Mouse (Mus musculus) lung, embryonic 14.5 days (tissue): ENCODE results near the gene Olfr738. TPM values are rescaled to one million over a fixed set of nuclear protein-coding genes. Genes with fewer than 3 reads are reported as not detected.

Experiments
- ATAC-seq: fragments of 200-750 bp; cut with Nextera tagmentation; 2 replicates; pipeline ENCODE4 v1.8.0; 2017; ENCODE audit warnings: mild to moderate bottlenecking, moderate TSS enrichment, moderate library complexity; ENCODE audit not compliant: insufficient read depth
- DNase-seq: peaks from one replicate; pipeline ENCODE4 v3.0.0-alpha.2; 2015
- H3K27ac ChIP-seq: fragments of 300-500 bp; sonication (generic); 2 replicates; pipeline ENCODE4 v1.5.1; 2014; ENCODE audit warnings: low read depth, mild to moderate bottlenecking, moderate library complexity
- H3K27me3 ChIP-seq: fragments of 300-500 bp; sonication (generic); 2 replicates; pipeline ENCODE4 v1.6.1; 2014; ENCODE audit warnings: low read length, control low read depth; ENCODE audit not compliant: insufficient read depth
- H3K36me3 ChIP-seq: fragments of 300-500 bp; sonication (generic); 2 replicates; pipeline ENCODE4 v1.6.1; 2014; ENCODE audit warnings: control low read depth; ENCODE audit not compliant: insufficient read depth
- H3K4me1 ChIP-seq: fragments of 300-500 bp; sonication (generic); 2 replicates; pipeline ENCODE4 v1.6.1; 2014; ENCODE audit warnings: antibody characterized with exemption, control low read depth; ENCODE audit not compliant: insufficient read depth
- H3K4me2 ChIP-seq: fragments of 300-500 bp; sonication (generic); 2 replicates; pipeline ENCODE4 v1.6.1; 2014; ENCODE audit warnings: mild to moderate bottlenecking
- H3K4me3 ChIP-seq: fragments of 300-500 bp; sonication (generic); 2 replicates; pipeline ENCODE4 v1.5.1; 2014; ENCODE audit warnings: low read depth, low read length
- H3K9ac ChIP-seq: fragments of 300-500 bp; sonication (generic); 2 replicates; pipeline ENCODE4 v1.6.1; 2014
- H3K9me3 ChIP-seq: fragments of 300-500 bp; sonication (generic); 2 replicates; pipeline ENCODE4 v1.6.1; 2016; ENCODE audit warnings: low read depth, low read length, control low read depth
- CTCF ChIP-seq: IDR thresholded peaks from 2 replicates; pipeline ENCODE4 v1.5.1; 2016; ENCODE audit warnings: antibody characterized with exemption, low read depth
- WGBS: fragments of 180-500 bp; shearing (Covaris S2); extraction: QIAGEN DNeasy Blood & Tissue Kit; methylation state at CpG from one replicate; pipeline ENCODE4 v1.1.7; 2014; 5-methylcytosine and 5-hydroxymethylcytosine counted together
- polyA plus RNA-seq: library from polyadenylated mRNA; unstranded; fragments of >200 nt; fragmentation: Nextera tagmentation; extraction: Ambion mirVana; gene quantifications from 2 replicates; pipeline ENCODE4 v1.2.1, GENCODE M21; 2014

The Olfr738 gene
- not detected in 2 replicates for polyA plus RNA-seq

DNA sequence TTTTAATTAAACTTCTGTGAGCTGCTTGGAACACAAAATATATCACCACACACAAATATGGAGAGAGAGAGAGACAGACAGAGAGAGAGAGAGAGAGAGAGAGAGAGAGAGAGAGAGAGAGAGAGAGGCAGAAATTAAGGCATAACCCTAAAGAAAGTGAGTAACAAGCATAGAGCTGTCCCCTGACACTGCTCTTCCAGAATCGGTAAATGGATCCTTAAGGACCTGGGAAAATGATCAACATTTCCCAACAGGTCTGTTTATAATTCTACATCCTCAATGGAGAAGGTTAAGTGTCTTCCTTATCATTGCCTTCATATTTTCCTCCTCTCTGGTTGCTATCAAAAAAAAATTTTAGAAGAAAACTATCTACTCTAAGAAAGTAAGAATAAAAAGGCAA is at the start of gene Olfr738:
TSS of gene Olfr738 (plus strand) at position 301 of the 400 bp plus-strand sequence.
- H3K9me3 ChIP-seq = no peaks in the 10 kb centered on the region
- H3K4me3 ChIP-seq = no peak within 1 kb of the TSS
- H3K4me1 ChIP-seq = no peaks in the 10 kb centered on the region
- no peaks in the 10 kb centered on the region for H3K27me3 ChIP-seq
- H3K27ac ChIP-seq = no peak within 1 kb of the TSS
- H3K9ac ChIP-seq = no peak within 1 kb of the TSS
- no peak for TF ChIP-seq CTCF
- 63% methylated on average over 1 of the region's 1 CpGs for WGBS
- H3K36me3 ChIP-seq = no peaks in the 10 kb centered on the region
- ATAC-seq (no peak), DNase-seq (no peak)
- H3K4me2 ChIP-seq = no peak within 1 kb of the TSS

GRCm38 (mm10) chr14:50357593-50357992 is 49.8 kb upstream of the Olfr738 start, which contains the start of gene Tlr11:
Gene Tlr11 (plus strand): TSS chr14:50357914.
- Histone ChIP-seq H3K4me2 (no peak within 1 kb of the TSS), H3K27me3 (no peaks in the 10 kb centered on the region), H3K27ac (no peak within 1 kb of the TSS), H3K9me3 (no peaks in the 10 kb centered on the region), H3K36me3 (no peaks in the 10 kb centered on the region), H3K4me3 (no peak within 1 kb of the TSS), H3K9ac (no peak within 1 kb of the TSS), H3K4me1 (no peaks in the 10 kb centered on the region)
- ATAC-seq = no peak
- no peak for DNase-seq
- 81% methylated on average over 2 of the region's 2 CpGs for WGBS
- TF ChIP-seq CTCF = no peak

- no peak overlapping the region for H3K27ac ChIP-seq
- no peak overlapping the region for H3K4me3 ChIP-seq
- no peaks in the 10 kb centered on the region for H3K9me3 ChIP-seq
- no peak overlapping the region for H3K9ac ChIP-seq
- H3K36me3 ChIP-seq = no peaks in the 10 kb centered on the region
- 85% methylated on average over 3 of the region's 3 CpGs for WGBS
- TF ChIP-seq CTCF = no peak
- H3K4me1 ChIP-seq = no peaks in the 10 kb centered on the region
- no peak for DNase-seq
- H3K27me3 ChIP-seq = no peaks in the 10 kb centered on the region
- no peak overlapping the region for H3K4me2 ChIP-seq
- no peak for ATAC-seq
Measured at GRCm38 (mm10) chr14:50360480-50360879, 46.9 kb upstream of the Olfr738 start.

DNA sequence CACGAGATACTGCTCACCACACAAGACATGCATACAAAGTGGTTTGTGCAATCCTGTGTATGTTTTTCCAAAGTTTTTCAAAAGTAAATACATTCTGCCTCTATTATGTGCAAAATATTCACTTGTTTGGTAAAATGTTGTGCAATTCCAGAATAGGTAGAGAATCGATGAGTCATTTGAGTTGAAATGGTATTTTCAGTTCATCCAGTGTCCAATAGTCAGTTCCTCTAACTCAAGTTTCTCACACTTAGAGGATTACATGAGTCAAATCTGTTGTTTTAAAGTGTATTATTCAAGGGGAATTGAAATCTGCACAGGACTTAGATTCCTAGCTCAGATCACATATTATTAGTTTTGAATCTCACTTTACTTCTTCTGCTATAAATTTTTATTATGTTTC is 43.8 kb upstream of the Olfr738 start:
- Histone ChIP-seq H3K36me3 (no peaks in the 10 kb centered on the region), H3K27me3 (no peaks in the 10 kb centered on the region), H3K9me3 (no peaks in the 10 kb centered on the region), H3K4me1 (no peaks in the 10 kb centered on the region), H3K27ac (no peak overlapping the region), H3K4me3 (no peak overlapping the region), H3K9ac (no peak overlapping the region), H3K4me2 (no peak overlapping the region)
- no peak for DNase-seq
- TF ChIP-seq CTCF = no peak
- WGBS = 82% methylated on average over 2 of the region's 2 CpGs
- no peak for ATAC-seq

GRCm38 (mm10) chr14:50380863-50381262 is 26.5 kb upstream of the Olfr738 start, which contains the start of gene Olfr736:
Gene Olfr736 (plus strand): TSS chr14:50381163.
- H3K9ac ChIP-seq = no peak within 1 kb of the TSS
- H3K4me3 ChIP-seq = no peak within 1 kb of the TSS
- no peak within 1 kb of the TSS for H3K4me2 ChIP-seq
- 70% methylated on average over 2 of the region's 2 CpGs for WGBS
- no peak within 1 kb of the TSS for H3K27ac ChIP-seq
- DNase-seq (no peak), ATAC-seq (no peak)
- H3K27me3 ChIP-seq = no peaks in the 10 kb centered on the region
- H3K9me3 ChIP-seq = no peaks in the 10 kb centered on the region
- TF ChIP-seq CTCF = no peak
- H3K36me3 ChIP-seq = no peaks in the 10 kb centered on the region
- H3K4me1 ChIP-seq = no peaks in the 10 kb centered on the region

DNA sequence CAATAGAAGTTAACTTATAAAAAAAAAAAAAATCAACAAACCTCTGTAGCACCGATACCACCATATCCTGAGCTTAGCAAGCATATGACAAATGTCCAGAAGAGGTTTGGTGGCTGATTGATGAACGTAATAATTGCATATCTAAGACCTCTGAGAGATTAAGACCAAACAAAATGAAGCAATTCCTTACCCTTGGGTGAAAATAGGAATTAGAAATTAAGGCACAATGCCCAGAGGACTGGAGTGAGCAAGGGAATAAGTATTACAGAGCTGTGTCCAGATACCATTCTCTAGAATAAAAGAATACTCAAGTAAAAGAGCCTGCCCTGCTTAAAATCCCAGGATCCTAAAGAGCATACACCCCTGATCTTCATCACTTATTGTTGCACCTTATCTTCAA is 11.0 kb downstream of the Olfr738 start, which contains the start of gene Olfr739:
TSS of gene Olfr739 (plus strand) at position 301 of the 400 bp plus-strand sequence.
- TF ChIP-seq CTCF = no peak
- Histone ChIP-seq H3K9ac (no peak within 1 kb of the TSS), H3K27me3 (no peaks in the 10 kb centered on the region), H3K27ac (no peak within 1 kb of the TSS), H3K4me2 (no peak within 1 kb of the TSS), H3K4me3 (no peak within 1 kb of the TSS), H3K9me3 (no peaks in the 10 kb centered on the region), H3K4me1 (no peaks in the 10 kb centered on the region), H3K36me3 (no peaks in the 10 kb centered on the region)
- DNase-seq (no peak), ATAC-seq (no peak)
- 60% methylated on average over 2 of the region's 2 CpGs for WGBS

- Histone ChIP-seq H3K27me3 (no peaks in the 10 kb centered on the region), H3K9me3 (no peaks in the 10 kb centered on the region), H3K4me3 (no peak within 1 kb of the TSS), H3K4me1 (no peaks in the 10 kb centered on the region), H3K9ac (no peak within 1 kb of the TSS), H3K36me3 (no peaks in the 10 kb centered on the region), H3K4me2 (no peak within 1 kb of the TSS), H3K27ac (no peak within 1 kb of the TSS)
- DNase-seq (no peak), ATAC-seq (no peak)
- 72% methylated on average over 3 of the region's 3 CpGs for WGBS
- no peak for TF ChIP-seq CTCF
Measured at GRCm38 (mm10) chr14:50445245-50445644, 37.9 kb downstream of the Olfr738 start, which contains the start of gene Olfr740. Gene Olfr740 (plus strand): TSS chr14:50445545.

Other genes with a start within 250 kb of the Olfr738 start
- not detected in 2 replicates for gene Olfr730, start 219.4 kb upstream of the Olfr738 start, polyA plus RNA-seq
- not detected in 2 replicates for gene Olfr731, start 165.7 kb upstream of the Olfr738 start, polyA plus RNA-seq
- not detected in 2 replicates for gene Olfr732, start 123.4 kb upstream of the Olfr738 start, polyA plus RNA-seq
- not detected in 2 replicates for gene Olfr733, start 106.0 kb upstream of the Olfr738 start, polyA plus RNA-seq
- not detected in 2 replicates for gene Olfr734, start 80.8 kb upstream of the Olfr738 start, polyA plus RNA-seq
- not detected in 2 replicates for gene Olfr735, start 58.7 kb upstream of the Olfr738 start, polyA plus RNA-seq
- not detected in 2 replicates for gene Tlr11, start 49.7 kb upstream of the Olfr738 start, polyA plus RNA-seq
- not detected in 2 replicates for gene Olfr736, start 26.4 kb upstream of the Olfr738 start, polyA plus RNA-seq
- gene Olfr739, start 11.1 kb downstream of the Olfr738 start, polyA plus RNA-seq = not detected in 2 replicates
- not detected in 2 replicates for gene Olfr740, start 38.0 kb downstream of the Olfr738 start, polyA plus RNA-seq
- not detected in 2 replicates for gene Olfr741, start 65.2 kb downstream of the Olfr738 start, polyA plus RNA-seq
- not detected in 2 replicates for gene Olfr742, start 96.0 kb downstream of the Olfr738 start, polyA plus RNA-seq
- not detected in 2 replicates for gene Olfr743, start 114.3 kb downstream of the Olfr738 start, polyA plus RNA-seq
- not detected in 2 replicates for gene Olfr744, start 207.3 kb downstream of the Olfr738 start, polyA plus RNA-seq
- not detected in 2 replicates for gene Olfr745, start 231.8 kb downstream of the Olfr738 start, polyA plus RNA-seq
- not detected in 2 replicates for gene Olfr746, start 239.5 kb downstream of the Olfr738 start, polyA plus RNA-seq